Mouse (Mus musculus): ENCODE measurements around the gene Nubp2. TPM values are rescaled to one million over a fixed set of nuclear protein-coding genes. Genes with fewer than 3 reads are reported as not detected.

Nubp2 gene
- polyA plus RNA-seq, 1 experiment from 2014 or later: 71.3 TPM

GRCm38 (mm10) chr17:24874989-24875388, 11.2 kb downstream of the Nubp2 start:
- WGBS: 85% methylated on average over 8 of the region's 8 CpGs
- Histone ChIP-seq H3K4me3 (no peak overlapping the region), H3K27ac (no peak overlapping the region), H3K4me2 (no peak overlapping the region), H3K36me3 (no peaks in the 10 kb centered on the region), H3K4me1 (replicated peaks) (no peaks in the 10 kb centered on the region), H3K9ac (no peak overlapping the region), H3K27me3 (no peaks in the 10 kb centered on the region), H3K9me3 (no peaks in the 10 kb centered on the region)
- ATAC-seq (ENCODE audit: low FRiP score): no peak

- Histone ChIP-seq H3K4me3 (no peak overlapping the region), H3K9me3 (no peaks in the 10 kb centered on the region), H3K4me1 (replicated peaks) (no peaks in the 10 kb centered on the region), H3K36me3 (no peaks in the 10 kb centered on the region), H3K9ac (no peak overlapping the region), H3K27me3 (0 out of 2 replicates have a peak, but pooled peaks cover 3% of the 10 kb centered on the region), H3K4me2 (no peak overlapping the region), H3K27ac (no peak overlapping the region)
- ATAC-seq (ENCODE audit: low FRiP score): no peak
- WGBS: 42% methylated on average over 1 of the region's 1 CpGs
Measured at GRCm38 (mm10) chr17:24874405-24874745, 11.8 kb downstream of the Nubp2 start.

GRCm38 (mm10) chr17:24873695-24874404, 12.3 kb downstream of the Nubp2 start:
- H3K9me3 ChIP-seq: no peaks in the 10 kb centered on the region
- H3K4me3 ChIP-seq: no peak overlapping the region
- H3K27me3 ChIP-seq: 0 out of 2 replicates have a peak, but pooled peaks cover 3% of the 10 kb centered on the region
- H3K36me3 ChIP-seq: no peaks in the 10 kb centered on the region
- WGBS: 52% methylated on average over 4 of the region's 4 CpGs
- no peaks in the 10 kb centered on the region for H3K4me1 ChIP-seq (replicated peaks)
- H3K4me2 ChIP-seq: no peak overlapping the region
- ATAC-seq (ENCODE audit: low FRiP score): no peak
- H3K27ac ChIP-seq: no peak overlapping the region
- no peak overlapping the region for H3K9ac ChIP-seq

GRCm38 (mm10) chr17:24867914-24868313, 18.2 kb downstream of the Nubp2 start:
- Histone ChIP-seq H3K9me3 (no peaks in the 10 kb centered on the region), H3K9ac (no peak overlapping the region), H3K36me3 (peaks cover 30% of the 10 kb centered on the region), H3K27me3 (0 out of 2 replicates have a peak, but pooled peaks cover 3% of the 10 kb centered on the region), H3K4me1 (replicated peaks) (no peaks in the 10 kb centered on the region), H3K4me2 (no peak overlapping the region), H3K27ac (no peak overlapping the region), H3K4me3 (no peak overlapping the region)
- WGBS: 92% methylated on average over 10 of the region's 10 CpGs
- no peak for ATAC-seq (ENCODE audit: low FRiP score)

- Histone ChIP-seq H3K9me3 (no peaks in the 10 kb centered on the region), H3K36me3 (peaks cover 51% of the 10 kb centered on the region)
- WGBS: 87% methylated on average over 8 of the region's 8 CpGs
Measured at GRCm38 (mm10) chr17:24865776-24866175, 20.4 kb downstream of the Nubp2 start, which contains the start of gene Igfals. Gene Igfals, plus strand, starts transcription at chr17:24865997.

GRCm38 (mm10) chr17:24861785-24862184, 24.4 kb downstream of the Nubp2 start:
- H3K9me3 ChIP-seq: no peaks in the 10 kb centered on the region
- no peak overlapping the region for H3K27ac ChIP-seq
- H3K36me3 ChIP-seq: peaks cover 78% of the 10 kb centered on the region
- H3K4me2 ChIP-seq: no peak overlapping the region
- H3K9ac ChIP-seq: no peak overlapping the region
- H3K4me1 ChIP-seq (replicated peaks): no peaks in the 10 kb centered on the region
- no peak overlapping the region for H3K4me3 ChIP-seq
- no peaks in the 10 kb centered on the region for H3K27me3 ChIP-seq
- WGBS: 98% methylated on average over 3 of the region's 3 CpGs
- no peak for ATAC-seq (ENCODE audit: low FRiP score)

More at GRCm38 (mm10) chr17:24865776-24866175, 20.4 kb downstream of the Nubp2 start, which contains the start of gene Igfals:
- Histone ChIP-seq H3K27me3 (0 out of 2 replicates have a peak, but pooled peaks cover 3% of the 10 kb centered on the region), H3K4me3 (no peak within 1 kb of the TSS), H3K4me2 (no peak within 1 kb of the TSS), H3K27ac (no peak within 1 kb of the TSS), H3K4me1 (replicated peaks) (no peaks in the 10 kb centered on the region), H3K9ac (peak within 1 kb of the TSS; percentile 35; the same call in 1 of the 2 replicates)
- no peak for ATAC-seq (ENCODE audit: low FRiP score)

- no peak overlapping the region for H3K4me3 ChIP-seq
- H3K9ac ChIP-seq: no peak overlapping the region
- H3K27ac ChIP-seq: no peak overlapping the region
- H3K36me3 ChIP-seq: peaks cover 82% of the 10 kb centered on the region
- H3K4me1 ChIP-seq (replicated peaks): no peaks in the 10 kb centered on the region
- H3K4me2 ChIP-seq: no peak overlapping the region
- ATAC-seq (ENCODE audit: low FRiP score): no peak
- 91% methylated on average over 8 of the region's 8 CpGs for WGBS
- H3K9me3 ChIP-seq: no peaks in the 10 kb centered on the region
- H3K27me3 ChIP-seq: no peaks in the 10 kb centered on the region
Measured at GRCm38 (mm10) chr17:24860076-24860475, 26.1 kb downstream of the Nubp2 start.

GRCm38 (mm10) chr17:24858967-24859366, 27.2 kb downstream of the Nubp2 start:
- Histone ChIP-seq H3K27ac (no peak overlapping the region), H3K4me2 (no peak overlapping the region), H3K4me3 (no peak overlapping the region), H3K9me3 (no peaks in the 10 kb centered on the region), H3K4me1 (replicated peaks) (no peaks in the 10 kb centered on the region), H3K27me3 (no peaks in the 10 kb centered on the region), H3K9ac (no peak overlapping the region; the same call in 1 of the 2 replicates), H3K36me3 (peaks cover 79% of the 10 kb centered on the region)
- ATAC-seq (ENCODE audit: low FRiP score): no peak
- 85% methylated on average over 6 of the region's 6 CpGs for WGBS

GRCm38 (mm10) chr17:24857831-24858470, 28.2 kb downstream of the Nubp2 start:
- no peaks in the 10 kb centered on the region for H3K27me3 ChIP-seq
- no peak for ATAC-seq (ENCODE audit: low FRiP score)
- no peaks in the 10 kb centered on the region for H3K4me1 ChIP-seq (replicated peaks)
- H3K9ac ChIP-seq: no peak overlapping the region
- peaks cover 80% of the 10 kb centered on the region for H3K36me3 ChIP-seq
- no peaks in the 10 kb centered on the region for H3K9me3 ChIP-seq
- no peak overlapping the region for H3K4me2 ChIP-seq
- WGBS: 86% methylated on average over 8 of the region's 8 CpGs
- H3K4me3 ChIP-seq: no peak overlapping the region
- H3K27ac ChIP-seq: no peak overlapping the region

- ATAC-seq (ENCODE audit: low FRiP score): no peak
- Histone ChIP-seq H3K4me2 (no peak overlapping the region), H3K27me3 (peaks cover 3% of the 10 kb centered on the region), H3K9me3 (no peaks in the 10 kb centered on the region), H3K9ac (no peak overlapping the region), H3K4me3 (no peak overlapping the region), H3K27ac (no peak overlapping the region), H3K36me3 (peaks cover 67% of the 10 kb centered on the region), H3K4me1 (replicated peaks) (peaks cover 3% of the 10 kb centered on the region)
- WGBS: 91% methylated on average over 13 of the region's 13 CpGs
Measured at GRCm38 (mm10) chr17:24856589-24856988, 29.6 kb downstream of the Nubp2 start.

- WGBS: 81% methylated on average over 3 of the region's 3 CpGs
- Histone ChIP-seq H3K36me3 (peaks cover 61% of the 10 kb centered on the region), H3K4me3 (no peak overlapping the region), H3K9me3 (no peaks in the 10 kb centered on the region), H3K27me3 (peaks cover 7% of the 10 kb centered on the region), H3K9ac (no peak overlapping the region), H3K4me2 (no peak overlapping the region), H3K27ac (no peak overlapping the region), H3K4me1 (replicated peaks) (peaks cover 9% of the 10 kb centered on the region)
- ATAC-seq (ENCODE audit: low FRiP score): no peak
Measured at GRCm38 (mm10) chr17:24855838-24856464, 30.2 kb downstream of the Nubp2 start.

GRCm38 (mm10) chr17:24851381-24852125, 34.6 kb downstream of the Nubp2 start:
- WGBS: 85% methylated on average over 10 of the region's 10 CpGs
- Histone ChIP-seq H3K4me2 (peak overlapping the region; percentile 91), H3K9me3 (no peaks in the 10 kb centered on the region), H3K4me1 (replicated peaks) (peaks cover 27% of the 10 kb centered on the region), H3K27ac (no peak overlapping the region), H3K9ac (peak overlapping the region; percentile 82), H3K4me3 (peak overlapping the region; percentile 80), H3K36me3 (peaks cover 30% of the 10 kb centered on the region), H3K27me3 (peaks cover 7% of the 10 kb centered on the region)
- no peak for ATAC-seq (ENCODE audit: low FRiP score)
